In the genomic region with DNA sequence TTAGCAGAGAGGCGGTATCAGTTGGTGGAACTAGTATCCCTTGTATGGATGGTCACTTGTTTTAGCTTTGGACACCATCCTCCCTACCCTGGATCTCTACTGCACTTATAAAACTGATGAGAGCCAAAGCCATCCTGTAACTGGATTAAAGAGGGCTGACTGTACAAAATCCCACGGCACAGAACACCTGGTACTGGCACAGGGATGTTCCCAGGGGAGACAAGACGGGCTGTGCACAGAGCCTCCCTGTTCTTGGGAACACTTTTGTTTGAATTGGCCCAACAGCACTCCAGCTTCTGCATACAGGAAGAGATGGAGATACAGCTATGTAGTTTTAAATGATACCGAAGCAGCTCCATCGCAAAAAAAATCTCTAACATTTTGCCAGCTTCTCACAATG, we compare ENCODE assay signal across 19 mouse cellular contexts.
DNase-seq lines count a peak whose midpoint lies in the region; ATAC-seq and TF ChIP-seq lines count a peak whose summit lies in the region.
"Had no signal": no experiment of that assay in that cellular context is flagged by ENCODE, and none has a peak within 500 bp of the region (broad histone marks: within the 10 kb centered on the region; RNA-seq: fewer than 3 reads in every experiment).

No protein-coding gene starts in this region.

- H3K4me2 ChIP-seq in heart, postnatal 0 days (ENCODE audit: low read depth, low read length) = no peak overlapping the region
- H3K4me2 ChIP-seq: forebrain, embryonic 15.5 days; heart, embryonic 13.5 days; hindbrain, embryonic 12.5 days had no signal

- no peak for TF ChIP-seq CTCF in heart, adult 2 months (IDR thresholded peaks at IDR 0.05)
- no peak for TF ChIP-seq CTCF in heart, postnatal 0 days (IDR thresholded peaks at IDR 0.05; ENCODE audit: low read depth)
- no peak for TF ChIP-seq CTCF in left cerebral cortex, adult 2 months (IDR thresholded peaks at IDR 0.05)

- no peaks in the 10 kb centered on the region for H3K79me2 ChIP-seq in heart, adult 2 months (replicated peaks; ENCODE audit: control insufficient read depth, insufficient read depth, low read length)

- no peak overlapping the region for H3K4me3 ChIP-seq in heart, adult 2 months
- no peak overlapping the region for H3K4me3 ChIP-seq in heart, postnatal 0 days (ENCODE audit: low read depth, low read length)
- no peak overlapping the region for H3K4me3 ChIP-seq in heart, embryonic 10.5 days
- H3K4me3 ChIP-seq in left cerebral cortex, adult 2 months = no peak overlapping the region
- H3K4me3 ChIP-seq: forebrain, embryonic 15.5 days; heart, embryonic 13.5 days; hindbrain, embryonic 12.5 days had no signal

- no peaks in the 10 kb centered on the region for H3K4me1 ChIP-seq in heart, adult 2 months (ENCODE audit: control insufficient read depth, insufficient read depth, low read length)
- no peaks in the 10 kb centered on the region for H3K4me1 ChIP-seq in heart, postnatal 0 days (ENCODE audit: control insufficient read depth, insufficient read depth)
- peaks cover 7% of the 10 kb centered on the region; the same call in 1 of the 2 replicates for H3K4me1 ChIP-seq in heart, embryonic 10.5 days

- H3K9ac ChIP-seq in heart, adult 2 months (ENCODE audit: low read depth, low read length) = no peak overlapping the region
- H3K9ac ChIP-seq in heart, postnatal 0 days (replicated peaks; ENCODE audit: low read depth, low read length) = no peak overlapping the region
- H3K9ac ChIP-seq: forebrain, embryonic 15.5 days; hindbrain, embryonic 12.5 days had no signal

- no peaks in the 10 kb centered on the region for H3K9me3 ChIP-seq in heart, postnatal 0 days (replicated peaks; ENCODE audit: control insufficient read depth, low read length)
- H3K9me3 ChIP-seq in heart, embryonic 10.5 days = no peaks in the 10 kb centered on the region
- H3K9me3 ChIP-seq: forebrain, embryonic 15.5 days; heart, embryonic 13.5 days; hindbrain, embryonic 12.5 days had no signal

- WGBS in heart, adult 2 months = 53% methylated on average over 5 of the region's 5 CpGs
- WGBS in heart, postnatal 0 days = 55% methylated on average over 5 of the region's 5 CpGs
- 74% methylated on average over 5 of the region's 5 CpGs for WGBS in heart, embryonic 10.5 days

- no peak for TF ChIP-seq POLR2A in heart, adult 2 months (IDR thresholded peaks at IDR 0.05; ENCODE audit: insufficient read depth, low read depth, low read length)

- no peaks in the 10 kb centered on the region for H3K27me3 ChIP-seq in heart, adult 2 months (ENCODE audit: control insufficient read depth, insufficient read depth, low read length)
- H3K27me3 ChIP-seq in heart, postnatal 0 days (ENCODE audit: control insufficient read depth, insufficient read depth, low read length) = no peaks in the 10 kb centered on the region
- H3K27me3 ChIP-seq in heart, embryonic 10.5 days (ENCODE audit: insufficient read depth, poor library complexity, severe bottlenecking) = no peaks in the 10 kb centered on the region
- H3K27me3 ChIP-seq: forebrain, embryonic 15.5 days; heart, embryonic 13.5 days; hindbrain, embryonic 12.5 days had no signal

- DNase-seq in heart, adult 11 months = peak; percentile 86
- DNase-seq in heart, adult 2 months = no peak
- no peak for DNase-seq in heart, postnatal 0 days (ENCODE audit: low spot score)
- no peak for DNase-seq in heart, embryonic 10.5 days (ENCODE audit: low spot score)
- no peak for DNase-seq in left cerebral cortex, adult 2 months (ENCODE audit: extremely low spot score in 1 of 2, low spot score in 2 of 2)
- DNase-seq in left cerebral cortex, postnatal 25 days (ENCODE audit: low spot score in 2 of 2) = no peak
- peak; percentile 43 for DNase-seq in 3T3-L1 (ENCODE audit: low read depth, low spot score)
- no peak for DNase-seq in urinary bladder, postnatal 4 days (ENCODE audit: low spot score in 2 of 2)
- DNase-seq: adrenal gland, adult 2 months; adrenal gland, postnatal 25 days; cerebellum, adult 18-20 months; cerebellum, adult 9-11 months; cerebellum, postnatal 36 days; gastrocnemius, postnatal 14 days; heart, postnatal 36 days; kidney, adult 2 months had no signal

- no peak for ATAC-seq in heart, postnatal 0 days (ENCODE audit: insufficient read depth, low read depth)
- ATAC-seq: forebrain, embryonic 15.5 days had no signal

- TF ChIP-seq EP300 in heart, adult 2 months (IDR thresholded peaks at IDR 0.05; ENCODE audit: insufficient read depth, low read depth, low read length) = no peak
- no peak for TF ChIP-seq EP300 in heart, postnatal 0 days (IDR thresholded peaks at IDR 0.05; ENCODE audit: low read depth)

- H3K27ac ChIP-seq in heart, adult 2 months = no peak overlapping the region
- H3K27ac ChIP-seq in heart, postnatal 0 days (ENCODE audit: low read depth) = peak overlapping the region; percentile 23; the same call in 1 of the 2 replicates
- no peak overlapping the region for H3K27ac ChIP-seq in heart, embryonic 10.5 days
- peak overlapping the region; percentile 44; the same call in 1 of the 2 replicates for H3K27ac ChIP-seq in left cerebral cortex, adult 2 months
- H3K27ac ChIP-seq: forebrain, embryonic 15.5 days; hindbrain, embryonic 12.5 days had no signal

- intact Hi-C loops in heart, adult 2 months (cut with DNase I) = loop anchor here (1.0 to 10.0 kb wide), 5 partner anchors 214 to 1520 kb away; a partner anchor contains a TSS
- intact Hi-C loops in left cerebral cortex, adult 2 months (cut with DNase I) = loop anchor here (1.0 to 10.0 kb wide), 5 partner anchors 93 to 1310 kb away; a partner anchor contains a TSS
- intact Hi-C loops in left cerebral cortex, postnatal 25 days (cut with DNase I) = loop anchor here (5.0 kb wide), 1 partner anchor 132 kb away; no protein-coding TSS in a partner anchor

- H3K36me3 ChIP-seq in heart, adult 2 months (ENCODE audit: control insufficient read depth, insufficient read depth, low read length) = no peaks in the 10 kb centered on the region
- no peaks in the 10 kb centered on the region for H3K36me3 ChIP-seq in heart, postnatal 0 days (replicated peaks; ENCODE audit: control insufficient read depth, insufficient read depth, low read length)
- H3K36me3 ChIP-seq in heart, embryonic 10.5 days = no peaks in the 10 kb centered on the region
- H3K36me3 ChIP-seq: forebrain, embryonic 15.5 days; heart, embryonic 13.5 days; hindbrain, embryonic 12.5 days had no signal

Comparison
In these comparisons a context has a peak if more than half of its experiments do, and no peak if none do; other contexts are left out.
1. DNase-seq: peak in heart, adult 11 months (single experiment) and 3T3-L1 (single experiment); none in heart, adult 2 months (0 of 2), heart, postnatal 0 days (single experiment), heart, embryonic 10.5 days (single experiment), left cerebral cortex, adult 2 months (0 of 2), left cerebral cortex, postnatal 25 days (0 of 2) and urinary bladder, postnatal 4 days (0 of 2).
2. H3K27ac ChIP-seq: peak in heart, postnatal 0 days (single experiment) and left cerebral cortex, adult 2 months (single experiment); none in heart, adult 2 months (single experiment) and heart, embryonic 10.5 days (single experiment).